Mouse (Mus musculus) adrenal gland, adult 8-10 months (tissue): Measurements from ENCODE around the gene Ufc1. TPM values are rescaled to one million over a fixed set of nuclear protein-coding genes. Genes with fewer than 3 reads are reported as not detected.

Source experiments
- DNase-seq: peaks from one replicate; pipeline ENCODE4 v3.0.0; 2022
- total RNA-seq, 4 experiments: library from RNA; stranded (reverse); gene quantifications; 2 replicates each; pipeline ENCODE4 v1.2.4; 2022

Gene Ufc1
- total RNA-seq, 4 experiments from 2014 or later, result 179 to 200 (median 194) TPM

DNA sequence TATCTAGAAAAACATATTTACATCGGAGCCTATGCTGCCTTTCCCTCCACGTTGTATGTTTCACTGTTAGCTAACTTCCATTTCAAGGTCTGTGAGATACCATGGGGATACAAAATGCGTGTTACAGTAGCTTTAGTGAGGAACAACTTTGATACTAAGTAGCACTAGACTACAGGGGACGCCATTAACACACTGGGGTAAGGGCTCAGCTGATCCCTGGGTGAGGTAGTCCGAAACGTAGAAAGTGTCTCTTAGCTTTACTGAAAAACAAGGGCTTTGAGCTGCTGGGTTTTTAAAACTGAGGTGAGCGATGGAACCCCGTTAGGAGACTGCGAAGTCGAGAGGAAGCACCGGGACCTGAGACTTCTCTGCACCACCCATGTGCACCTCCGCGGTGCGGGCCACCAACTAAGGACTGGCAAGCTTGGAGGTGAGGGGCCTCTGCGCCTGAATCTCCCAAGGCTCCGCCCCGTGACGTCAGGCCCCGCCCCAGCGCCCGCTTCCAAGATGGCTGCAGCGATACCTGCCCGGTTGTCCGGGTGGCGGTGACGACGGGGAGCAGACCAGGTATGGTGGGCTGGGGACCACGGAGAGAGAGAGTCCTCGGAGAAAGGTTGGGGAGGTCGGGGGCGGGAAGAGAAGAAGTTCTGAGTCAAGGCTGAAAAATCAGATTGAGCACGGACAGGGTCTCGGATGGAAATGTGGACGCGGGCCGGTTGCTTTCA lies 24.8 kb downstream of the Ufc1 start, which contains the start of gene B4galt3:
Gene B4galt3, plus strand, starts transcription at position 481 of the 725 bp plus-strand sequence.
- peak; percentile 93 for DNase-seq

DNA sequence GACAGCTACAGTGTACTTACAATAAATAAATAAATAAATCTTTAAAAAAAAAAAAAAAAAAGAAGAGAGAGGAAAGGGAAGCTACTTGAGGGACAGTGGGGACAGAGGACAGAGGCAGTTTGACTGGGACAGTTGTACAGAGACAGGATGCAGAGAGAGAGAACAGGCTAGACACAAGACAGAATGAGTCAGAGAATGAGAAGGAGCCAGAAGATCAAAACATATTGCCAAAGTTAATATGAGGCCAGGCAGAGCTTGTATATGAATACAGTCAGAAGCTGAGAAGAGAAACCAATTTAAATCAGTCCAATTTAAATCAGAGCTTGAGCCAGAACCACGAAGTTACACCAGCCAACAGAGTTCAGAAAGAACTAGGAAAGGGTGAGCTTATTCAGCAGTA lies 26.5 kb downstream of the Ufc1 start:
- no peak for DNase-seq

DNA sequence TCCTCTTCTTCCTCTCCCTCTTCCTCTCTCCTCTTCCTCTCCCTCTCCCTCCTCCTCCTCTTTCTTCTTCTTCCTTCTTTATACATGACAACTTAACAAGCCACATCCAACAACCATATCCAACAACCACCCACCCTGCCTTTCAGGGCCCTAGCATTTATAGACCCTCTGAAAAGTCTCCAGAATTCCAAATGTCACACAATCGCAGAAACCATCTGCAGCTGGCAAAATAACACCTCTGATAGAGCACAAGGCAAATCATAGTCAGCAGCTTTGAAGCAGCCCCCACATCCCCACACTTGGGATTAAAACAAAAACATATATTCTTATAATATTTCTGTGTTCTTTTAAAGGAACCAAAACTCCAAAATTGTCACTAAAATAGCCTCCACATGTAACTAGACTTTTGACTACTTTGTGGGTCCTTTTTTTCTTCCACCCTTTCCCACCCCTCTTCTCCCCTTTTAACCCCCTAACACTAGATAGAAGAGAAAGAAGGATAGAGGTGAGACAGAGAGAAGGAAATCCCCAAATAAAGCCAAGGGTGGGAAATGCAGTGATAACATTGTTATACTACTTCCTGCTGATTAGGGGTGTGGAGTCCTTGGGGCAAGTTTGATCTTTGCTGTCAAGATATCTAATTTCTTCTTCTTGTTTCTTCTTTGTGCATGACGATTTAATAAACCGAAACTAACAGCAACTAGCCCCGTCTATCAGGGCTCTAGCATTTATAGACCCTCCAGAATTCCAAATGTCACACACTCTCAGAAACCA lies 28.7 kb downstream of the Ufc1 start:
- DNase-seq, result no peak

DNA sequence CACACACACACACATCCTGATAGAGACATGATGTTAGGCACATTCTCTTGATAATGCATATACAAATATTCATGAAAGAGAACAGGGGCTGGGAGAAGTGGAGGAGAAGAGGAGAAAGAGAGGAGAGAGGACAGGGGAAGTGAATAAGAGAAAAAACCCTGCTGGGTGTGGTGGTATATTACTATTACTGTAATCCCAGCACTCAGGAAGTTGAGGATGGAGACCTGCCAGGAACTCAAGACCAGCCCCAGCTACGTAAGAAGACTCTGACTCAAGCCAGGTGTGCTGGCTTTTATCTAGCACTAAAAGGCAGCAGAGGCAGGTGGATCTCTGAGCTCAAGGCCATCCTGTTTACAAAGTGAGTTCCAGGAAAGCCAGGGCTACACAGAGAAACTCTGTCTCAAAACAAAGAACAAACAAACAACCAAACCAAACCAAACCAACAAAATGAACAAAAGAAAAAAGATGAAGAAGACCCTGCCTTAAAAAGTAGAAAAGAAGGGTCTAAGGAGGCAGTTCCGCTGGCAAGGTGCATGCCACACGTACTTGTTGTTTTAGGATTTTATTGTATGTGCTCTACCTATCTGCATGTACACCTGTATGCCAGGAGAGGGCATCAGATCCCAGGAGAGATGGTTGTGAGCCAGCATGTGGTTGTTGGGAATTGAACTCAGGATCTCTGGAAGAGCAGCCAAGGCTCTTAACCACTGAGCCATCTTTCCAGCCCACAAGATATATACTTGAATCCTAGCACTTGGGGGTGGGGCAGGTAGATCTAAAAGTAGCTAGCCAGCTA lies 31.0 kb downstream of the Ufc1 start:
- no peak for DNase-seq

DNA sequence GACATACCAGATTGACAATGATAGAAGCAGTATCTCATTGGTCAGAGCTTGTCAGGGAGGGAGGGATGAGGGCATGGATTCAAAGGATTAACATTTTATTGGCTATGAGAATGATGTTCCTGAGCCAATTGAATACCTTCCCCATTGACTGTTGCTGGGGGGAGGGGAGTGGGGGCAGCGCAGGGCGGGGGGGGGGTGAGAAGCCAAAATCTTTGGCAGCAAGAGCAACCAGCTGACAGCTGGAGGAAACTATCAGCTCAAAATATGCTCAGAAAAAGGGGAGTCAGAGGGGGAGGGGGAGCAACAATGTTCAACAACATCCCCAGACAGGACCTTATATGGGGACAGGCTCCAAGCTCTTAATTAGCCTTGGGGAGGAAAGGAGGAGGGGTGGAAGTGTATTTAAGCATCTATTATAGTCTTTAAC lies 31.6 kb downstream of the Ufc1 start:
- no peak for DNase-seq

DNA sequence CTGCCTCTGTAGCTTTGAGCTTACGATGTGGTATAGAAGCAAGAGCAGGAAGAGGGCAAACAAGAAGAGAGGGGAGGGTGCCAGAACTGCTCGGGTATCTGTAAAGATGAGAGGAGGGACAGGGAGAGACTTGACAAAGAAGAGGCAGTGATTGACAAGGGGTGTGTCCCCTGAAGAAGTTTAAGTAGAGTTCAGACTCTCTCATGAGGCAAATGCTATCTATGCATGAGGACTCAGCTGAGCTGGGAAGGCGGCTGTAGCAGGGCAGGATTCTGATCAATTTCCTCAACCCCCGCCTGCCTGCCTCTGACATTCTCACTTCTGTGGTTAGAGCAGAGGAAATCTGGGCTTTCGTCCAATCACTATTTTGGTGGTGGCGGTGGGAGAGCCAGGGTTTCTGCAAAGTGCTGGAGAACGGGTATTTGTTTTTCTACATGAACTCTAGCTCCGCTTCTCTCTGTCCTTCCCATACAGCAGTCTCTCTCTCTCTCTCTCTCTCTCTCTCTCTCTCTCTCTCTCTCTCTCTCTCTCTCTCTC lies 32.2 kb downstream of the Ufc1 start:
- no peak for DNase-seq

DNA sequence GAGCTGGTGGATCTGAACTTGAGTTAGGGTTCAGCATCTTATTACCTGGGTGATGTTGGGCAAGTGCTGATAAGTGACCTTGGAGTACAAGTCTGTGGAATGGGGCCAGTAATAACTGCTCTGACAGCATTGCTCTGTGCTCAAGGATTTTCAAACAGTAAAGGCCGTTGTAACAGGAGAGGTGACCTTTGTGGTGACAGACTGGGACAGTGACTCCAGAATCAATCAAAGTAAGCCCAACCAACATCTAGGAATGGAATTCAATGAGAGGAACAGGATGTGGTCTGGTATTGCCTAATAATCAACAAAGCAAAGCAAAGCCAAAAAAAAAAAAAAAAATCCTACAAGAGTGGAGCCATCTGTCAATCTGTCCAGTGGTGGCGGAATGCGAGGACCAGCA lies 34.5 kb downstream of the Ufc1 start:
- DNase-seq, result no peak

DNA sequence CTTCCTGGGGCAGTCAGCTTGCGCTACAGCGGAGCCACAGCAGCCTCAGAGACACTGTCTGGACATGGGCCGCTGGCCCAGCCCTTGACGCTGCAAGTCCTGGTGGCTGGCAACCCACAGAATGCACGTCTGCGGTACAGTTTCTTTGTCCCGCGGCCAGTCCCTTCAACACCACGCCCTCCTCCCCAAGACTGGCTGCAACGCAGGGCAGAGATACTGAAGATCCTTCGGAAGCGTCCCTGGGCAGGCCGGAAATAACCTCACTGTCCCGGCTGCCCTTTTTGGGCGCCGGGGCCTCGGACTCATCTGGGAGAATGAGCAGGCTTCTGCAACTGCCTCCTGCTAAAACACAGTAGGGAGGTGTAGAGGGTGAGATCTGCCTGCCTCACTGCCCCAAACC lies 35.9 kb downstream of the Ufc1 start:
- no peak for DNase-seq

DNA sequence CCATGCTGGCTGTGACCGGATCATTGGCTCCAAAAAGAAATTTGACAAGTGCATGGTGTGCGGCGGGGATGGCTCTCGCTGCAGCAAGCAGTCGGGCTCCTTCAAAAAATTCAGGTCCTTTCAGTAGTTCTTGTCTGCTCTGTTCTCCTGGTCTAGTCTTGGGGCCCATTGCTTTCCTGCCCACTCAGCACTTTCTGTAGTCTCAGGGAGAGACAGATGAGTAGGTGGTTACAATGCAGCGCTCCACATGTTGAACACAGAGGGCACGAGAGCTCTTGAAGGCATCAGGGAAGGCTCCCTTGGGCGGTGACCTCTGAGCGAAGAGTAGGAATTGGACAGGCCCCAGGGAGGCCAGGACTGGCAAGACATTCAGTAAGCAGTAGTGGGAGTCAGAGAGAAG lies 37.0 kb downstream of the Ufc1 start:
- no peak for DNase-seq

DNA sequence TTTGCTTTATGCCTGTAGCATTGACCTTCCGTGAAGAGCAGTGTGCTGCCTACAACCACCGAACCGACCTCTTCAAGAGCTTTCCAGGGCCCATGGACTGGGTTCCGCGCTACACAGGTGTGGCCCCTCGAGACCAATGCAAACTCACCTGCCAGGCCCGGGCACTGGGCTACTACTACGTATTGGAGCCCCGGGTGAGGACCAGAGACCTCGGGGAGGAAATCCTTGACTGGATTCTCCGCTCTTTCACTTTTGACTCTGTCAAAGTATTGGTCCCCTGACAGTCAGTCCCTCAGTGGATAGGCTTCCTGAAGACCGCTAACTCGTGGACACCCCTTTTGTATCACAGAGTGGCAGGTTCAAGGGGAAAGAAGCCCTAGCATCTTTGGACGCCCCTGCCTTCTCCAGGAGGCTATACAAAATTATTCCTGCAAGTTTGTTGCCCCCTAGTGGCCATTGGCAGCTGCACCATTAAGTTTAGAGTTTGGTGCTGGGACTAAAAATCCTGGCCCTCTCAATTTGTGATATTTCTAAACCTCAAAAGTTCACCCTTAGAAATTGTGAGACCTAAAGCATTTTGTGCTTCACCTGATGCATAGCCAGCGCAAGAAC lies 37.8 kb downstream of the Ufc1 start:
- DNase-seq, result no peak

DNA sequence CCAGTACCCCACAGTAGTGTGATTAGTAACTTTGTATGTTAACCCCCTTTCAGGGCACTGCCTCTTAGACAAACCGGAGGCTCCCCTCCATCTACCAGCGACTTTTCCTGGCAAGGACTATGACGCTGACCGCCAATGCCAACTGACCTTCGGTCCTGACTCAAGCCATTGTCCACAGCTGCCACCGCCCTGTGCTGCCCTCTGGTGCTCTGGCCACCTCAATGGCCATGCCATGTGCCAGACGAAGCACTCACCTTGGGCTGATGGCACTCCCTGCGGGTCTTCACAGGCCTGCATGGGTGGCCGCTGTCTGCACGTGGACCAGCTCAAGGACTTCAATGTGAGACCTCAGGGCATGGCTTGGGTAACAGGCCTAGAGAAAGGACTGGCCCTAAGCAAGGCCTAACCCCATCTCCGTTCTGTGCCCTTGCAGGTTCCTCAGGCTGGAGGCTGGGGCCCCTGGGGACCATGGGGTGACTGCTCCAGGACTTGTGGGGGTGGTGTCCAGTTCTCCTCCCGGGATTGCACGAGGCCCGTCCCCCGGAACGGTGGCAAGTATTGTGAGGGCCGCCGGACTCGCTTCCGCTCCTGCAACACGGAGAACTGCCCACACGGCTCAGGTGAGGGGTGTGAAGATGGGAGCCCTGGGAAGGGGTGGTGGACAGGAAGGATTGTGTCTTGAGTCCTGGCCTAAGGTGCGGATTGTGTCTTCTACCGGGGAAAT lies 38.6 kb downstream of the Ufc1 start:
- peak; percentile 72 for DNase-seq

DNA sequence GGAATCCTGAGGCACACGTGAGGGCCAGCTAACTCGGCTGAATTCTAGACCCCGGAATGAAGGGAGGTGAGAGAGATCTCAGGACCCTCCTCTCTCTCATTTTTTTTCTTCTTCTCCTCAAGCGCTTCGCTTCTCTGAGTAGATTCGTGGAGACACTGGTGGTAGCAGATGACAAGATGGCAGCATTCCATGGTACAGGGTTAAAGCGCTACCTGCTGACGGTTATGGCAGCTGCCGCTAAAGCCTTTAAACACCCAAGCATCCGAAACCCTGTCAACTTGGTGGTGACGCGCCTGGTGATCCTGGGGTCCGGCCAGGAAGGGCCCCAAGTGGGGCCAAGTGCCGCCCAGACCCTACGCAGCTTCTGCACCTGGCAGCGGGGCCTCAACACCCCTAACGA lies 42.4 kb downstream of the Ufc1 start:
- DNase-seq, result no peak

DNA sequence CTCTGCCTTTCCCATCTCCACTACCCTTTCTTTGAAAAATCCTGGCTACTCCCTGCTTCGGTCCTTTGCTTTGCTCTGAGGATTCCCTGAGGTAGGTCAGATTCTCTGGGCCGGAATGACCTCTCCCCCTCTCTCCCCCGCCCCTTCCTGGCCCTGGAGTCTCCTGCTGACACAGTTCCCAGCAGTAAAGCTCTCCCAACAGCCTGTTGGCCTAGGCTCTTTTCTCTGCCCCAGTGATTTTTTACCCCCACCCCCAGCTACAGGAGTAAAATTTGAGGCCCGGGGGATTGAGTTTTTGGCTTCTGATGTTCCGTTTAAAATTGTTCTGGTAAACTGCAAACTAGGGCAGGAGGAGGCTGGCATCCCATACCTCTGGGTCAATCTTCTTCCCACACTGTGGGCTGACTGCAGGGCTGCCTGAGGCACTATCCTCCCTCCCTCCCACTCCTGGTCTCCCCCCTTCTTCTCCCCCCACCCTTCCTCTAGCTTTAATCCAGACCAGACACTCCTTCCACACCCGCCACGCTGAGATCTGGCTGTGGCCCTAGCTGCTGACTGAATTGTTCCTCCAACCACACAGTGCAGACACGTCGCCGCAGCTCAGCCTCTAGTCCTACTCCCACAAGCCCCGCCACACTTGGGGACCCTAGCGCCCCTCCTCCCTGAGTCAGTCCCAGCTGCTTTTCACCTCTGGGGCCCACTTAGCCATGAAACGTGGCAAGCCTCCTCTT lies 43.1 kb downstream of the Ufc1 start:
- DNase-seq, result no peak

DNA sequence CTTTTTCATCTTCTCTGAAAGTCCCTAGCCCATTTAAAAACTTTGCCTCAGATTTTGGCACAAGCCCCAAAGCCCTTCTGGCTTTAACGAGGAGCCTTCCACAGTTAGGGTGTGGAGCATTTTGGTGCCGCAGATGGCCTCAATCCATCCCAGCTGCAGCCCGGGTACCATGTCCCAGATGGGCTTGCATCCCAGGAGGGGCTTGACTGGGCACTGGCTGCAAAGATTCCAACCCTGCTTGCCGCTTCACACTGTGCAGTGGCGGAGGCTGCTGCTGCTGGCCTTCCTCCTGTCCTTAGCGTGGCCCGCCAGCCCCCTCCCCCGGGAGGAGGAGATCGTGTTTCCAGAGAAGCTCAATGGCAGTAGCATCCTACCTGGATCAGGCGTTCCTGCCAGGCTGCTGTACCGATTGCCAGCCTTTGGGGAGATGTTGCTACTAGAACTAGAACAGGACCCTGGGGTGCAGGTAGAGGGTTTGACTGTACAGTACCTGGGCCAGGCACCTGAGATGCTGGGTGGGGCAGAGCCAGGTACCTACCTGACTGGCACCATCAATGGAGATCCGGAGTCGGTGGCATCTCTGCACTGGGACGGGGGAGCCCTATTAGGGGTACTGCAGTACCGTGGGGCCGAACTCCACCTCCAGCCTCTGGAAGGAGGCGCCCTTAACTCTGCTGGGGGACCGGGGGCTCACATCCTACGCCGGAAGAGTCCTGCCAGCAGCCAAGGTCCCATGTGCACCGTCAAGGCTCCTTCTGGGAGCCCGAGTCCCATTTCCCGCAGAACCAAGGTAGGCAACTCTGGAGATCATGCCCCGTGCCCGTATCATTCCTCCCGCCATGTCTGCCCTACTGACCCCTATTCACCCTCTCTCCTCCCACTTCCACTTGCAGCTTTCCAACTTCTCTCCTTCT lies 43.9 kb downstream of the Ufc1 start, which contains the start of gene Ndufs2:
Gene Ndufs2, minus strand, starts transcription at position 709 of the 914 bp plus-strand sequence.
- no peak for DNase-seq

DNA sequence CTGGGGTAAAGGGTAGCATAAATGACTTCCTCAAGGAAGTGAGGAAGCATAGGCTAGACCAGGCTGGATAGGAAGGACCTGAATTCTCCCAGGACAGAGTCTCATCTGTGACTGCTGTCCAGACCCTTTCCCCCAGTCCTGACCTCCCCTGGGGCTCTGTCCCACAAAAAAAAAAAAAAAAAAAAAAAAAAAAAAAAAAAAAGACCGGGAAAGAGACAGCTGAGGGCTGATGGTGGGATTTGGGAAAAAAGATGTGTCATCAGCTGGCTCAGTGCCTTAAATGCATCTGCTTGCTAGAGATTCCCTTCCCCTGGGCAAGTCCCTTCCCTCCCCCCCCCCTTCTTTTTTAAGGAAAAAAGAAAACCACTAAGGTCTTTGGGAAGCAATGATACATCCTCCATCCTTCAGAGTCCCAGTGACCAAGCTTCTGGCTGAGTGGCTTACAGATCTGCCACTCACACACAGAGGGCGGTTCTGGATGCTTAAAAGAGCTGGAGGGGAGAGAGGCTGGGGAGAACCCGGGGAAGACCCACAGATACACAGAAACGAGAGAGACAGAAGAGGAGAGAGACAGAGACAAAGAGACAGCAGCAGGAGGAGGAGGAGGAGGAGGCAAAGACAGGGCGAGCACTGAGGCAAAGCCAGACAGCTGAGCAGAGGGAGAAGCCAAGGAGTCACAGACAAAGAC lies 44.8 kb downstream of the Ufc1 start, which contains the start of gene Adamts4:
Gene Adamts4, plus strand, starts transcription at position 509 of the 688 bp plus-strand sequence.
- DNase-seq, result no peak

DNA sequence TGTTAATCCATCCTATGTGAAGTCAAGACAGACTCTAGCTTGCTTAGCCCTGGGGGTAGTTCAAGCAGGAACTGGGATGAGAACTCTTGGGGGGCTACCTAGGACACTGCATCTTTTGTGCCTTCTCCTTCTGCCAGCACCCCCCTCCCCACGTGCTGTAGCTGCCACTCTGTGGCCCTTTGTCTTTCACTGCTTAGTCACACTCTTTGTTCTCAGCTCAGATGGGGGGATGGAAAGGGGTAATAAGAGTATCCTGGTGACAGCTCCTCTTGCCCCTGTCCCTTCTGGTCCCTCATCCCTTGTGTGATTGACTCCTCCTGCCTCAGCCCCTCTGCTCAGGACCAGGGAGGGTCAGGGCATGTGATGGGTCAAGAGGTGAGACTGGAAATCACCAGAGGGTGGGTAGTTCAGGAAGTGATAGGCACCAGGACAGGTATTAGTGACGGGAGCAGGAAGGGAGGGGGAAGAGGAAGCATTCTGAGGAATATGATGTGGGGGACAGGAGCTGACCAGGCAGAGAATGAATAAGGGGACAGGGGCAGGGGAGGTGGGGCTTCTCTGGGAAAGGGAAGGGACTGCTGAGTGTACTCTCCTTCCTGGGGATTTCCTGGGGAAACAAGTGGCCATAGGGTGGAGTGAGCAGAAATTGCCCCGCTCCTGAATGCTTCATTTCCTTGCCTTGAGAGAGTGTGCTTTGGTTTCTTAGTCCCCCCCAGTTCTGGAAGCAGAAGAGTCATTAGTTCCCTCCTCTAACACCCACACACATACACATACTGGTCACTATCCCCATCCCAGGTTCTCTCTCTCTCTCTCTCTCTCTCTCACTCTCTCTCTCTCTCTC lies 46.2 kb downstream of the Ufc1 start:
- no peak for DNase-seq

DNA sequence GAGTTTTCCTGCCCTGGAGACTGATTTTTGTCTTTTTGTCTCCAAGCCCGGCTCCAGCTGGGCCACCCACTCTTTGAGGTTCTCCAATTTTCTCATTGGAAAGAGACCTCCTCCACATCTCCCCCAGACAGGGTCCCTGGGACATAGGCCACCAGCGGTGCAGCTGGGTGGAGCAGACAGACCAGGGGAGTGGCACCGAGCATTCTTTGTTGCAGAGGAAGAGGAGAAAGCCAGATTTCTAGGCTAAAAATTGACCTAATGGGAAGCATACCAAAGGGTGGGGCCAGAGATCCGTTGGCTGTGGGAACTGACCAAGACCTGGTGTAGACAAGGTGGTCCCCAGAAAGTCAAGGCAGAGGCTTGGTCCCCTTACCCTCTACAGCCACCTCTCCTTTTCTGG lies 46.9 kb downstream of the Ufc1 start:
- no peak for DNase-seq

DNA sequence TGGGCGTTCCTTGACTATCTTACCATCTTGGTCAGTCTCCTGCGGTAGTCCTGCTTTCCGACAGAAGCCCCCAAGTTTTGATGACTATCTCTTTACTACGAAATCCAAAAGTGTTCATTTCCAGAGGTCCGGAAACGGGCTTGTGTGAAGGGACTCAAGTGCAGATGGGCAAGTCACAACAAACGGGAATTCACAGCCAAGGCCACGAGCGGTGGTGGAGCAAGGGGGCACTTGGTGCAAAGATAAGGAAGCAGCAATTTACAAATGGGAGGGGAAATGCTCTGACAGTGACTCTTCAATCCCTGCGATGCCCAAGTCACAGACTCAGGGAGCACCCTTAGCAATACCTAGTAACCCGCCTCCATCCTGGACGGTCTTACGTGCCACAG lies 47.4 kb downstream of the Ufc1 start:
- DNase-seq, result no peak
